Mouse (Mus musculus): ENCODE data around the gene Olfr521. TPM values are rescaled to one million over a fixed set of nuclear protein-coding genes. Genes with fewer than 3 reads are reported as not detected.
"Not testable (repeated sequence)": the region's sequence is repeated elsewhere in the genome, so short reads cannot be mapped to it uniquely, and the experiment has no call there.

The Olfr521 gene
- polyA plus RNA-seq (2016; fragmentation: Nextera tagmentation; extraction: Ambion mirVana), result not detected in 2 replicates

DNA sequence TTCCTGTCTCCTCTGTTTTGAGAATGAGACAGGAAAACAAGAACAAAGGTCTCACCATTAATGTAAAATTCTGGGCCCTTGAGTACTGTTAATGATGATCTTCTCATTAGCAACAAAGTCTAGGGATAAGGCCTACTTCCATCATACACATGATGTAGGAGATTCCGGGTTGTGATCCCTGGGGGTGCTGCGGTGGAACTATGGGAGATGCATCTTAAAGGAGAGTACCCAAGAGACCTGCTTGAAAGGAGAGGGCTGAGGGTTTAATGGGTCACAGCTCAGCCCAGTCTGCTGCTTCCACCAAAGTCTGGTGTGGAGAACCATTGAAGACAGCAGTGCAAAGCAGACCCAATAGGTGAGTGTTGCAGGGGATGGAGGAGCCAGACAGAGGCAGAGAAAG is at the start of gene Olfr521:
TSS of gene Olfr521 (plus strand) at position 301 of the 400 bp plus-strand sequence.
- H3K27me3 ChIP-seq (replicated peaks), result no peaks in the 10 kb centered on the region
- H3K9me3 ChIP-seq (replicated peaks), result peaks cover 10% of the 10 kb centered on the region
- no peak within 1 kb of the TSS for H3K4me3 ChIP-seq
- H3K36me3 ChIP-seq, result no peaks in the 10 kb centered on the region
- WGBS, result 79% methylated on average over 2 of the region's 2 CpGs
- H3K4me1 ChIP-seq (replicated peaks), result no peaks in the 10 kb centered on the region
- ATAC-seq (ENCODE audit: insufficient number of reproducible peaks, low FRiP score), result no peak
- H3K27ac ChIP-seq (ENCODE audit: poor library complexity, severe bottlenecking), result no peak within 1 kb of the TSS
- H3K9ac ChIP-seq, result no peak within 1 kb of the TSS
- H3K4me2 ChIP-seq, result no peak within 1 kb of the TSS

DNA sequence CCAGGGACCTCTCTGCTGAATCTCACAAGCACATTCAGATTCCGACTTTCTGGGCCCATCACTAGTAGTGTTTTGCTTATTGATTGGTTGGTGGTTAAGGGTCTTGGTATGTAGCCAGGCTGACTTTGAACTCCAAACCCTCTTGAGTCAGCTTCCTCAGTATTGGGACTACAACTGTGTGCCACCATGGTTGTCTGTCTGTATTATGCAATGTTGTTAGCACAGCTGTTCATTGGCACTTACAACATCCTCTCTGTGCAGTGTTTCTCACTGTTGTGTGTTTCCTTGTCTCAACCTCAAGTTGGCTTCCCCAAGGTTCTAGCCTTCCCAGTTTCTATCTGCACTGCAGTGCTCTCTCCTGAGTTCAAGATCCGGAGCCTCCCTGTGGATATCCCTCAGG is 46.8 kb upstream of the Olfr521 start:
- no peak overlapping the region for H3K27ac ChIP-seq (ENCODE audit: poor library complexity, severe bottlenecking)
- H3K36me3 ChIP-seq, result no peaks in the 10 kb centered on the region
- no peak overlapping the region for H3K4me3 ChIP-seq
- no peak for ATAC-seq (ENCODE audit: insufficient number of reproducible peaks, low FRiP score)
- no peak overlapping the region for H3K4me2 ChIP-seq
- H3K9me3 ChIP-seq (replicated peaks), result no peaks in the 10 kb centered on the region
- H3K9ac ChIP-seq, result no peak overlapping the region
- 78% methylated on average over 2 of the region's 2 CpGs for WGBS
- H3K27me3 ChIP-seq (replicated peaks), result peaks cover 10% of the 10 kb centered on the region; the same call in 1 of the 2 replicates
- 0 out of 2 replicates have a peak, but pooled peaks cover 8% of the 10 kb centered on the region for H3K4me1 ChIP-seq (replicated peaks)

DNA sequence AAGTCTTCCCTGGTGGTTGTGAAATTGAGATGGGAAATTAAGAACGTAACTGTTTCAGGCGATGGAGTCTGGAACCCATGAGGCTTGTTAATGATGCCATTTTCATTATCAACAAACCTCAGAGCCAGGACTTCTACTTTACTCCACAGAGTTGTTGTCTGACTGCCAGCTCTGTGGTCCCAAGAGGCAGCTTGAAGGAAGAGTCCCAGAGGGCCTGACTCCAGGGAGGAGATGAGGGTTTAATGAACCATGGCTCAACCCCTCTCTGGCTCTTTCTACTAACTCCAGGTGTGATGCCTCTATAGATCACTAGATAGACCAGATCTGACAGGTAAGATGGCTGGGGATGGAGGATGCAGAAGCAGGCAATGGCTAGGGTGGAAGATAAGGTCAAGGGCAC is 33.3 kb upstream of the Olfr521 start, which contains the start of gene Olfr520:
TSS of gene Olfr520 (plus strand) at position 301 of the 400 bp plus-strand sequence.
- Histone ChIP-seq H3K4me2 (no peak within 1 kb of the TSS), H3K9me3 (replicated peaks) (no peaks in the 10 kb centered on the region), H3K27me3 (replicated peaks) (no peaks in the 10 kb centered on the region), H3K9ac (no peak within 1 kb of the TSS), H3K4me3 (no peak within 1 kb of the TSS), H3K27ac (ENCODE audit: poor library complexity, severe bottlenecking) (no peak within 1 kb of the TSS), H3K36me3 (no peaks in the 10 kb centered on the region), H3K4me1 (replicated peaks) (0 out of 2 replicates have a peak, but pooled peaks cover 6% of the 10 kb centered on the region)
- 84% methylated on average over 2 of the region's 2 CpGs for WGBS
- ATAC-seq (ENCODE audit: insufficient number of reproducible peaks, low FRiP score), result no peak

DNA sequence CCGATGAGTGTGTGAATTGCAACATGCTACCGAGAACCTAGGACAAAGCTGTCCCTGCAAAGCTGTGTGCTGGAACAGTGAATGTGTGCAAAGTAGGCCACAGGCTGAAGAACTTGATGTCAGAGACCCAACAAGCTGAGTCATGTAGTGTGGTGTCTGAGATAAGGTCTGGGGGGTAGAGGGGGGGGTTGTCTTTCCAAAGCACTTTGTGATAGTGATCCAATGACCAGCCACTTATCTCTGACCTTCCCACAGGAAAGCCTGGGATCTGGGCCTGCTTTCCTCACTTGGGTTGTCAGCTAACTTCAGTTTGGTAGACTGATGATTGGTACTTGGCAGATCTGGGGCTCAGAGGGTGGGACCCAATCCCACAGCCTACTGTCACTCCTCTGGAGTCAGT is 28.7 kb upstream of the Olfr521 start:
- no peak overlapping the region for H3K4me3 ChIP-seq
- H3K9me3 ChIP-seq (replicated peaks), result no peaks in the 10 kb centered on the region
- H3K27ac ChIP-seq (ENCODE audit: poor library complexity, severe bottlenecking), result no peak overlapping the region
- no peaks in the 10 kb centered on the region for H3K27me3 ChIP-seq (replicated peaks)
- 56% methylated on average over 2 of the region's 2 CpGs for WGBS
- H3K36me3 ChIP-seq, result no peaks in the 10 kb centered on the region
- H3K4me2 ChIP-seq, result no peak overlapping the region
- no peak overlapping the region for H3K9ac ChIP-seq
- ATAC-seq (ENCODE audit: insufficient number of reproducible peaks, low FRiP score), result peak; percentile 42; the same call in 1 of the 2 replicates
- H3K4me1 ChIP-seq (replicated peaks), result 0 out of 2 replicates have a peak, but pooled peaks cover 9% of the 10 kb centered on the region

DNA sequence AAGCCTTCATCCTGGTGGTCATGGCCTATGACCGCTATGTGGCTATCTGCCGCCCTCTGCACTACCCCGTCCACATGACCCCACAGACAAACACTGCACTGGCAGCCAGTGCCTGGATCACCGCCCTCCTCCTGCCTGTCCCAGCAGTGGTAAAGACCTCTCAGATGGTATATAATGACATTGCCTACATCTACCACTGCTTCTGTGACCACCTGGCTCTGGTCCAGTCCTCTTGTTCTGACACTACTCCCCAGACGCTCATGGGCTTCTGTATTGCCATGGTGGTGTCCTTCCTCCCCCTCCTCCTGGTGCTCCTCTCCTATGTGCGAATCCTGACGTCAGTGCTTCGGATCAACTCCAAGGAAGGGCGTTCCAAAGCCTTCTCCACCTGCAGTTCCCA is 27.8 kb upstream of the Olfr521 start:
- not testable (repeated sequence) for H3K9me3 ChIP-seq (replicated peaks); H3K36me3 ChIP-seq; ATAC-seq (ENCODE audit: insufficient number of reproducible peaks, low FRiP score); H3K4me2 ChIP-seq; H3K9ac ChIP-seq; H3K27ac ChIP-seq (ENCODE audit: poor library complexity, severe bottlenecking); H3K27me3 ChIP-seq (replicated peaks); H3K4me1 ChIP-seq (replicated peaks); H3K4me3 ChIP-seq
- WGBS, result 92% methylated on average over 9 of the region's 9 CpGs

DNA sequence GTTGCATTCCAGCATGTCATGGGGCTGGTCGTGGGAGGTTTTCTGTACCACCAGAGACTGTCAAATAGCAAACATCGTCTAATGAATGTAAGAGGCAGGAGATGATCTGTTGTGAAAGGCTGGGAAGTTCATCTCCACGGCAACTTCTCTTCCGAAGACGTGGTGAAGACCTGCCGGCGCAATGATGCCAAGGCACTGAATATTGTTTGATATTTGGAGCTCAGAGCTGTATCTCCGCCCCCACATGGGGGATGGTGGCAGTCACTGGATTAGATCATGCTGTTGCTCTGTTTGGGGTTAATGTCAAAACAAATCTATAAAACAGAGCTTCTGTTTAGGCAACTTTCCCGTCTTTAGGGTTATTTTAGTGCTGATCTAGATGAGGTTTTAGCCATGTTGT is 24.0 kb upstream of the Olfr521 start:
- Histone ChIP-seq H3K4me2 (no peak overlapping the region), H3K27ac (ENCODE audit: poor library complexity, severe bottlenecking) (no peak overlapping the region), H3K4me3 (no peak overlapping the region), H3K36me3 (no peaks in the 10 kb centered on the region), H3K4me1 (replicated peaks) (0 out of 2 replicates have a peak, but pooled peaks cover 7% of the 10 kb centered on the region), H3K9me3 (replicated peaks) (no peaks in the 10 kb centered on the region), H3K27me3 (replicated peaks) (no peaks in the 10 kb centered on the region), H3K9ac (no peak overlapping the region)
- ATAC-seq (ENCODE audit: insufficient number of reproducible peaks, low FRiP score), result no peak
- 68% methylated on average over 9 of the region's 9 CpGs for WGBS

DNA sequence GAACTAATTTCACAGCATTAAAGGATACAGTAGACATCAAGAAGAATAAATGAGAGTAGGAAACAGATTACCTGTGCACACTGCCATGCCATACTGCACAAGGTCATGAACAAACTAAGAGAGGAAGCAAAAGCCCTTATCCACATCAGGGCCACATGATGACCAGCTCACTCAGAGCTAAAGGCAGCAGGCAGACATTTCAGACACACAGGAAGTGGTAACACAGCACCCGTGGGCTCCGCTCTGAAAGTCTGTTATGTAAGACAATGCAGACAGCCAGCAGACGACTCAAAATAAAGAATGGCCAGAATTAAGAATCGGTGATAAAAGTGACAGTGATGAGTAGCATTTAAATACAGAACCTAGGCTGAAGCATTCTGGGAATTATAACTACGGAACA is 18.1 kb downstream of the Olfr521 start:
- H3K4me1 ChIP-seq (replicated peaks), result no peaks in the 10 kb centered on the region
- 65% methylated on average over 5 of the region's 5 CpGs for WGBS
- ATAC-seq (ENCODE audit: insufficient number of reproducible peaks, low FRiP score), result no peak
- no peak overlapping the region for H3K9ac ChIP-seq
- H3K27me3 ChIP-seq (replicated peaks), result no peaks in the 10 kb centered on the region
- H3K4me3 ChIP-seq, result no peak overlapping the region
- no peaks in the 10 kb centered on the region for H3K9me3 ChIP-seq (replicated peaks)
- H3K4me2 ChIP-seq, result no peak overlapping the region
- no peaks in the 10 kb centered on the region for H3K36me3 ChIP-seq
- H3K27ac ChIP-seq (ENCODE audit: poor library complexity, severe bottlenecking), result no peak overlapping the region

DNA sequence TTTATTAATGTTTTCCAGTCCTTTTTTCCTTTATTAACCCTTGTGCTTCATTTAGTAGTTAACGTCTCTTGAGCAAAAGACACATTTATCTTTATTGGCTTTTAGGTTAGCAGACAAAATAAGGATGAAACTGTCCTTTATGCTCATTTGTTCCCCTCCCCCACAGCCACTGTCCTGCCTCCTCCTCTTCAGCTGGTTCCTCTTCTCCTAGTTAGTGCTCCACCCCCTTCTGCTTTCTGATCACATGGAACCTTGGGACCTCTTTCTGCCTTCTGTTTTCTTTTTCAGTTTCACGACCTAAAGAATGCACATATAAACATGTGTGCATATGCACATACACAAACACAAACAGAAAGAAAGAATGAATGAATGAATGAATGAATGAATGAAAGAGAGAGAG is 18.6 kb downstream of the Olfr521 start:
- no peaks in the 10 kb centered on the region for H3K27me3 ChIP-seq (replicated peaks)
- no peaks in the 10 kb centered on the region for H3K36me3 ChIP-seq
- ATAC-seq (ENCODE audit: insufficient number of reproducible peaks, low FRiP score), result no peak
- no peak overlapping the region for H3K4me2 ChIP-seq
- no peak overlapping the region for H3K9ac ChIP-seq
- H3K9me3 ChIP-seq (replicated peaks), result no peaks in the 10 kb centered on the region
- no peak overlapping the region for H3K27ac ChIP-seq (ENCODE audit: poor library complexity, severe bottlenecking)
- 63% methylated on average over 2 of the region's 2 CpGs for WGBS
- no peak overlapping the region for H3K4me3 ChIP-seq
- no peaks in the 10 kb centered on the region for H3K4me1 ChIP-seq (replicated peaks)

DNA sequence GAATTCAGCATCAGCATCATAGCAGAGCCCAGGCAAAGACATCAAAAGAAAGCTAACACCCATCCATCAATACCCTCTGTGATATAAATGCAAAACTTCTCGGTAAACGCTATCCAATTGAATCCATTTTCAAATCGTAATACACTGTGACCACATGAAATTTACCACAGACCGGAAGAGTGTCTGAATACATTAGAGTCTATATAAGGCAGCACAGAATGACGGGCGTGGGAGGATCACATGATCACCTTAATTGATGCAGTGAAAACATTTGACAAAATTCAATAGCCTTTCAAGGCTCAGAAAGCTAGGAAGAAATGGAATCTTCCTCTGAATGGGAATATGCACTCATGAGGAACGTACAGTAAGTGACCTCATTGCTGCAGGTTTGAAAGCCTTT is 20.1 kb downstream of the Olfr521 start:
- no peaks in the 10 kb centered on the region for H3K36me3 ChIP-seq
- WGBS, result 84% methylated on average over 7 of the region's 7 CpGs

DNA sequence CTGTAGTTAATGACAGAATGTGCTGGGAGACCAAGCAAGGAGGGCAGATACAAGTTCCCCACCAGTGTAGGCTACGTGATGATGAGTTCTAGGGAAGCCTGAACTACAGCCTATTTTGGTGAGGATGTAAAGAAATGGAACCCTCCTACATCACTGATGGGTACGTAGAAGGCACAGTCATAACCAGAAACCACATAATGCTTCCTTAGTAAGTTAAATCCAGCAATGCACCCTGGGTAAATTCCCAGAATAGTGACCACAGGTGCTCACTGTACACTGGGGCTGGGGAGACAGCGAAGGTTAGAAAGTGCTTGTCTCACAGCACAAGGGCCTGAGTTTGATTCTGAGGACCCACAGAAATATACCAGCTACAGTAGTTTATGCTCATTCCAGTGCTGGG is 22.2 kb downstream of the Olfr521 start:
- H3K27ac ChIP-seq (ENCODE audit: poor library complexity, severe bottlenecking), result no peak overlapping the region
- H3K9me3 ChIP-seq (replicated peaks), result no peaks in the 10 kb centered on the region
- H3K4me1 ChIP-seq (replicated peaks), result no peaks in the 10 kb centered on the region
- no peak overlapping the region for H3K4me3 ChIP-seq
- 74% methylated on average over 3 of the region's 3 CpGs for WGBS
- H3K9ac ChIP-seq, result no peak overlapping the region
- no peak overlapping the region for H3K4me2 ChIP-seq
- ATAC-seq (ENCODE audit: insufficient number of reproducible peaks, low FRiP score), result no peak
- no peaks in the 10 kb centered on the region for H3K27me3 ChIP-seq (replicated peaks)
- no peaks in the 10 kb centered on the region for H3K36me3 ChIP-seq

More for the DNA sequence above, 20.1 kb downstream of the Olfr521 start:
- no peaks in the 10 kb centered on the region for H3K27me3 ChIP-seq (replicated peaks)
- H3K4me3 ChIP-seq, result no peak overlapping the region
- H3K27ac ChIP-seq (ENCODE audit: poor library complexity, severe bottlenecking), result no peak overlapping the region
- no peaks in the 10 kb centered on the region for H3K9me3 ChIP-seq (replicated peaks)
- no peak overlapping the region for H3K4me2 ChIP-seq
- no peak overlapping the region for H3K9ac ChIP-seq
- ATAC-seq (ENCODE audit: insufficient number of reproducible peaks, low FRiP score), result no peak
- H3K4me1 ChIP-seq (replicated peaks), result no peaks in the 10 kb centered on the region

DNA sequence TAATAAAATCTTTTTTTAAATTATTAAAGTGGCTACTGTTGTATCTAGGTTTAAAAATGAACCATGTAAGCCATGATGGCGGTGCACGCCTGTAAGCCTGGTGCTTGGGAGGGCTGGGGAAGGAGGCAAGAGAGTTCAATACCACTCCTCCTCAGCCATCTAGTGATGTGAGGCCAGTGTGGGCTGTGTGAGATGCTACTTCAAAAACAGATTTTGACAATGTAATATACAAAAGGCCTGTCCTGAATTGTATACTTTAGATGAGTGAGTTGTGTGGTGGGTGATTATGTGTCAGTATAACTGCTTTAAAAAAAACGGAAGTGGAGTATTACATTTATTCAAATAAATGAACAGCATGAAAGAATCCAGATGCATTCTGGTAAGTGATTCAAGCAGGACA is 23.5 kb downstream of the Olfr521 start:
- Histone ChIP-seq H3K4me3 (no peak overlapping the region), H3K4me2 (no peak overlapping the region), H3K36me3 (no peaks in the 10 kb centered on the region), H3K4me1 (replicated peaks) (no peaks in the 10 kb centered on the region), H3K9me3 (replicated peaks) (peaks cover 4% of the 10 kb centered on the region; the same call in 1 of the 2 replicates), H3K27ac (ENCODE audit: poor library complexity, severe bottlenecking) (no peak overlapping the region), H3K9ac (no peak overlapping the region), H3K27me3 (replicated peaks) (no peaks in the 10 kb centered on the region)
- 88% methylated on average over 3 of the region's 3 CpGs for WGBS
- no peak for ATAC-seq (ENCODE audit: insufficient number of reproducible peaks, low FRiP score)

DNA sequence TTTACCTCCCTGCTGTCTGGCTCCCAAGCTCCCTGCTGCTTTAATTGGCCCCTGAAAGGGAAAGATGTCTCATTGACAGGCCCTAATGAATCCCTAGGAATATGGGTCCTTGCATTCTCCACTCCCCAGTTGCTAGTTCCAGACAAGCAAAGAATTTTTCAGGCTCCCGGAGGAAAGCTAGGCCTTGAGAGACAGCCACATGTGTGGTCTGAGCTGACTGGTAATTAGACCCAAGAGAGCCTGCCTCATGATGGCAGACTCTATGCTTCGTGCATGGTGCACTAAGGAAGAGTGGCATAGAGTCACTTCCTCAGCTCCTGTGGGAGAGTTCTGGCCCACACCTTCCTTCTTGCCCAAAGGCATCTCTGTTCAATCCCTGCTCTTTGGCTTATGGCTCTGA is 24.6 kb downstream of the Olfr521 start:
- H3K4me1 ChIP-seq (replicated peaks), result no peaks in the 10 kb centered on the region
- no peak overlapping the region for H3K27ac ChIP-seq (ENCODE audit: poor library complexity, severe bottlenecking)

More for the DNA sequence above, 24.6 kb downstream of the Olfr521 start:
- no peak overlapping the region for H3K4me2 ChIP-seq
- no peaks in the 10 kb centered on the region for H3K36me3 ChIP-seq
- H3K9ac ChIP-seq, result no peak overlapping the region
- H3K9me3 ChIP-seq (replicated peaks), result peaks cover 5% of the 10 kb centered on the region; the same call in 1 of the 2 replicates
- H3K4me3 ChIP-seq, result no peak overlapping the region
- no peak for ATAC-seq (ENCODE audit: insufficient number of reproducible peaks, low FRiP score)
- no peaks in the 10 kb centered on the region for H3K27me3 ChIP-seq (replicated peaks)
- WGBS, result 56% methylated on average over 2 of the region's 2 CpGs

Data from heart, embryonic 12.5 days (tissue).